Mouse (Mus musculus) intestine, embryonic 14.5 days (tissue): ENCODE results near the gene Rs1. TPM values are rescaled to one million over a fixed set of nuclear protein-coding genes. Genes with fewer than 3 reads are reported as not detected.
"Not testable (repeated sequence)": the region's sequence is repeated elsewhere in the genome, so short reads cannot be mapped to it uniquely, and the experiment has no call there.

Experiments used
- ATAC-seq: fragments of 200-750 bp; cut with Nextera tagmentation; replicated peaks from 2 replicates; pipeline ENCODE4 v1.8.0; 2017; ENCODE audit warnings: low read depth, moderate number of reproducible peaks, moderate TSS enrichment, moderate library complexity; ENCODE audit not compliant: low FRiP score, low TSS enrichment
- DNase-seq: peaks from one replicate; pipeline ENCODE4 v3.0.0-alpha.2; 2018; ENCODE audit warnings: low spot score
- H3K27ac ChIP-seq: fragments of 300-500 bp; sonication (generic); 2 replicates; pipeline ENCODE4 v1.5.1; 2014; ENCODE audit warnings: low read depth, mild to moderate bottlenecking, control low read depth
- H3K27me3 ChIP-seq: fragments of 300-500 bp; sonication (generic); replicated peaks from 2 replicates; pipeline ENCODE4 v1.6.1; 2014; ENCODE audit warnings: low read length, control low read depth; ENCODE audit not compliant: control insufficient read depth, insufficient read depth
- H3K36me3 ChIP-seq: fragments of 300-500 bp; sonication (generic); 2 replicates; pipeline ENCODE4 v1.6.1; 2014; ENCODE audit warnings: low read length, control low read depth; ENCODE audit not compliant: control insufficient read depth, insufficient read depth
- H3K4me1 ChIP-seq: fragments of 300-500 bp; sonication (generic); replicated peaks from 2 replicates; pipeline ENCODE4 v1.6.1; 2014; ENCODE audit warnings: low read length, control low read depth, mixed read lengths; ENCODE audit not compliant: control insufficient read depth, insufficient read depth
- H3K4me2 ChIP-seq: fragments of 300-500 bp; sonication (generic); 2 replicates; pipeline ENCODE4 v1.6.1; 2014; ENCODE audit warnings: low read length
- H3K4me3 ChIP-seq: fragments of 300-500 bp; sonication (generic); 2 replicates; pipeline ENCODE4 v1.5.1; 2014; ENCODE audit warnings: low read depth, low read length, control low read depth, mixed read lengths
- H3K9ac ChIP-seq: fragments of 300-500 bp; sonication (generic); 2 replicates; pipeline ENCODE4 v1.6.1; 2014; ENCODE audit warnings: mild to moderate bottlenecking, low read length
- H3K9me3 ChIP-seq: fragments of 300-500 bp; sonication (generic); 2 replicates; pipeline ENCODE4 v1.6.1; 2016; ENCODE audit warnings: low read length, control low read depth; ENCODE audit not compliant: control insufficient read depth
- WGBS: fragments of 180-500 bp; shearing (Covaris S2); extraction: QIAGEN DNeasy Blood & Tissue Kit; methylation state at CpG from one replicate; pipeline ENCODE4 v1.1.7; 2014; 5-methylcytosine and 5-hydroxymethylcytosine counted together
- polyA plus RNA-seq: library from polyadenylated mRNA; unstranded; fragments of >200 nt; fragmentation: Nextera tagmentation; extraction: Ambion mirVana; gene quantifications from 2 replicates; pipeline ENCODE4 v1.2.1, GENCODE M21; 2014

The Rs1 gene
- 0.11 and 0.12 TPM in 2 replicates for polyA plus RNA-seq

- Histone ChIP-seq H3K9me3 (no peaks in the 10 kb centered on the region), H3K27ac (no peak within 1 kb of the TSS), H3K4me2 (peak within 1 kb of the TSS; percentile 45), H3K9ac (no peak within 1 kb of the TSS), H3K4me3 (peak within 1 kb of the TSS; percentile 47), H3K27me3 (0 out of 2 replicates have a peak, but pooled peaks cover 7% of the 10 kb centered on the region), H3K36me3 (no peaks in the 10 kb centered on the region), H3K4me1 (no peaks in the 10 kb centered on the region)
- ATAC-seq = no peak
- WGBS = 86% methylated on average over 2 of the region's 2 CpGs
- no peak for DNase-seq
Observed at GRCm38 (mm10) chrX:160767713-160768112, at the start of gene Rs1. Rs1 (plus strand) TSS chrX:160768013.

- DNase-seq = no peak
- Histone ChIP-seq H3K4me1 (no peaks in the 10 kb centered on the region), H3K4me2 (no peak within 1 kb of the TSS), H3K36me3 (no peaks in the 10 kb centered on the region), H3K9ac (no peak within 1 kb of the TSS), H3K4me3 (no peak within 1 kb of the TSS), H3K27me3 (peaks cover 2% of the 10 kb centered on the region; the same call in 1 of the 2 replicates), H3K9me3 (no peaks in the 10 kb centered on the region), H3K27ac (no peak within 1 kb of the TSS)
- ATAC-seq = no peak
- 82% methylated on average over 5 of the region's 5 CpGs for WGBS
Observed at GRCm38 (mm10) chrX:160735650-160736049, 32.2 kb upstream of the Rs1 start, which contains the start of gene Ppef1. Ppef1 (minus strand) TSS chrX:160735765.

GRCm38 (mm10) chrX:160745399-160745798 is 22.4 kb upstream of the Rs1 start:
- Histone ChIP-seq H3K4me3 (no peak overlapping the region), H3K9me3 (no peaks in the 10 kb centered on the region), H3K27ac (no peak overlapping the region), H3K36me3 (no peaks in the 10 kb centered on the region), H3K9ac (no peak overlapping the region), H3K4me1 (no peaks in the 10 kb centered on the region), H3K27me3 (no peaks in the 10 kb centered on the region), H3K4me2 (no peak overlapping the region)
- DNase-seq (no peak), ATAC-seq (no peak)
- WGBS = 81% methylated on average over 1 of the region's 1 CpGs

GRCm38 (mm10) chrX:160748653-160749052 is 19.2 kb upstream of the Rs1 start:
- no peaks in the 10 kb centered on the region for H3K4me1 ChIP-seq
- H3K9ac ChIP-seq = no peak overlapping the region
- 50% methylated on average over 1 of the region's 1 CpGs for WGBS
- H3K36me3 ChIP-seq = no peaks in the 10 kb centered on the region
- no peaks in the 10 kb centered on the region for H3K9me3 ChIP-seq
- no peak for DNase-seq
- H3K27me3 ChIP-seq = no peaks in the 10 kb centered on the region
- no peak overlapping the region for H3K4me3 ChIP-seq
- no peak overlapping the region for H3K27ac ChIP-seq
- no peak for ATAC-seq
- H3K4me2 ChIP-seq = no peak overlapping the region

- Histone ChIP-seq H3K27ac (no peak overlapping the region), H3K9me3 (no peaks in the 10 kb centered on the region), H3K4me3 (no peak overlapping the region), H3K9ac (no peak overlapping the region), H3K27me3 (0 out of 2 replicates have a peak, but pooled peaks cover 3% of the 10 kb centered on the region), H3K4me2 (no peak overlapping the region), H3K36me3 (no peaks in the 10 kb centered on the region), H3K4me1 (no peaks in the 10 kb centered on the region)
- ATAC-seq (no peak), DNase-seq (no peak)
- 88% methylated on average over 8 of the region's 8 CpGs for WGBS
Observed at GRCm38 (mm10) chrX:160750808-160751207, 17.0 kb upstream of the Rs1 start.

- Histone ChIP-seq H3K27ac (peak overlapping the region; percentile 62; the same call in 1 of the 2 replicates), H3K4me1 (no peaks in the 10 kb centered on the region), H3K4me2 (peak overlapping the region; percentile 45), H3K27me3 (0 out of 2 replicates have a peak, but pooled peaks cover 7% of the 10 kb centered on the region), H3K4me3 (peak overlapping the region; percentile 47), H3K9me3 (no peaks in the 10 kb centered on the region), H3K36me3 (no peaks in the 10 kb centered on the region), H3K9ac (0 out of 2 replicates have a peak overlapping the region, but pooled peaks have one; percentile 41)
- ATAC-seq (peak; percentile 99), DNase-seq (peak; percentile 97)
- 18% methylated on average over 30 of the region's 30 CpGs for WGBS
Observed at GRCm38 (mm10) chrX:160765389-160766232, 2.2 kb upstream of the Rs1 start.

GRCm38 (mm10) chrX:160766233-160766616 is 1.6 kb upstream of the Rs1 start:
- 26% methylated on average over 15 of the region's 15 CpGs for WGBS
- Histone ChIP-seq H3K27me3 (0 out of 2 replicates have a peak, but pooled peaks cover 7% of the 10 kb centered on the region), H3K9ac (0 out of 2 replicates have a peak overlapping the region, but pooled peaks have one; percentile 41), H3K4me1 (no peaks in the 10 kb centered on the region), H3K36me3 (no peaks in the 10 kb centered on the region), H3K27ac (peak overlapping the region; percentile 62), H3K4me2 (peak overlapping the region; percentile 45), H3K9me3 (no peaks in the 10 kb centered on the region), H3K4me3 (peak overlapping the region; percentile 47)
- ATAC-seq = peak; percentile 88; the same call in 1 of the 2 replicates
- DNase-seq = no peak

GRCm38 (mm10) chrX:160769622-160770021 is 1.8 kb downstream of the Rs1 start:
- H3K4me1 ChIP-seq, H3K4me3 ChIP-seq, H3K27ac ChIP-seq, DNase-seq, H3K4me2 ChIP-seq, ATAC-seq, H3K9ac ChIP-seq, H3K27me3 ChIP-seq, H3K36me3 ChIP-seq, H3K9me3 ChIP-seq: not testable (repeated sequence)
- WGBS = 91% methylated on average over 5 of the region's 5 CpGs
